In the genomic region with DNA sequence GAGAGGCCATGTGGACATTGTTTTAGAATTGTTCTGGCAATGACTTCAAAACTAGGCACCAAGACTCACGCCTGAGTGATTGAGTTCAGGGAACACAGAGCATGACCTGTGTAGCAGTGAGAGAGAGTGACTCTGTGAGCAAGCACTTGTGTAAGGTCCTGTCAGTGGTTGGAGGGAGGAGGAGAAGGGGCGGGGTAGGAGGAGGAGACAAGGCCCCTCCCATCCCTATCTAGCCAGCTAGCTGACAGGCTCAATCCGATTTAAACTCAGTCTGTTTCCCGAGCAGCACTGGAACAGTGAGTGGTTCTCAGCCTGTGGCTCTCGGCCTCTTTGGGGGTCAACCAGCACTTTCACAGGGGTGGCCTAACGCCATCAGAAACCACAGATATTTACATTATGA, we compare ENCODE assay signal across 8 mouse cellular contexts. TPM values are rescaled to one million over a fixed set of nuclear protein-coding genes. Genes with fewer than 3 reads are reported as not detected.
DNase-seq lines count a peak whose midpoint lies in the region; ATAC-seq and TF ChIP-seq lines count a peak whose summit lies in the region.

No protein-coding gene starts in this region.

- H3K27ac ChIP-seq in embryonic facial prominence, embryonic 13.5 days: no peak overlapping the region
- no peak overlapping the region for H3K27ac ChIP-seq in intestine, embryonic 14.5 days (ENCODE audit: low read depth)
- no peak overlapping the region for H3K27ac ChIP-seq in lung, embryonic 14.5 days (ENCODE audit: low read depth)
- peak overlapping the region; percentile 35; the same call in 1 of the 2 replicates for H3K27ac ChIP-seq in stomach, postnatal 0 days (replicated peaks)

- no peak for ATAC-seq in embryonic facial prominence, embryonic 13.5 days (ENCODE audit: insufficient number of reproducible peaks, insufficient read depth, low FRiP score, low TSS enrichment, low read depth)
- peak; percentile 82 for ATAC-seq in intestine, embryonic 14.5 days (replicated peaks; ENCODE audit: low FRiP score, low TSS enrichment, low read depth)
- ATAC-seq in lung, embryonic 14.5 days (ENCODE audit: insufficient read depth): peak; percentile 80
- peak; percentile 96 for ATAC-seq in stomach, postnatal 0 days (ENCODE audit: low FRiP score, low TSS enrichment)

- H3K4me1 ChIP-seq in embryonic facial prominence, embryonic 13.5 days: peaks cover 5% of the 10 kb centered on the region; the same call in 1 of the 2 replicates
- no peaks in the 10 kb centered on the region for H3K4me1 ChIP-seq in intestine, embryonic 14.5 days (replicated peaks; ENCODE audit: control insufficient read depth, insufficient read depth, low read length)
- H3K4me1 ChIP-seq in lung, embryonic 14.5 days (ENCODE audit: insufficient read depth): no peaks in the 10 kb centered on the region
- no peaks in the 10 kb centered on the region for H3K4me1 ChIP-seq in stomach, postnatal 0 days (replicated peaks; ENCODE audit: control insufficient read depth, insufficient read depth)

- TF ChIP-seq EP300 in stomach, postnatal 0 days (optimal IDR thresholded peaks at IDR 0.05): no peak

- H3K27me3 ChIP-seq in embryonic facial prominence, embryonic 13.5 days: no peaks in the 10 kb centered on the region
- H3K27me3 ChIP-seq in intestine, embryonic 14.5 days (replicated peaks; ENCODE audit: control insufficient read depth, insufficient read depth, low read length): no peaks in the 10 kb centered on the region
- no peaks in the 10 kb centered on the region for H3K27me3 ChIP-seq in lung, embryonic 14.5 days (ENCODE audit: insufficient read depth, low read length)
- no peaks in the 10 kb centered on the region for H3K27me3 ChIP-seq in stomach, postnatal 0 days (ENCODE audit: control insufficient read depth, insufficient read depth, low read length)

- H3K4me3 ChIP-seq in embryonic facial prominence, embryonic 13.5 days: no peak overlapping the region
- H3K4me3 ChIP-seq in intestine, embryonic 14.5 days (ENCODE audit: low read depth, low read length): no peak overlapping the region
- H3K4me3 ChIP-seq in lung, embryonic 14.5 days (ENCODE audit: low read depth, low read length): no peak overlapping the region
- H3K4me3 ChIP-seq in stomach, postnatal 0 days (ENCODE audit: low read depth, low read length): no peak overlapping the region

- H3K36me3 ChIP-seq in embryonic facial prominence, embryonic 13.5 days: peaks cover 30% of the 10 kb centered on the region
- H3K36me3 ChIP-seq in intestine, embryonic 14.5 days (ENCODE audit: control insufficient read depth, insufficient read depth, low read length): peaks cover 37% of the 10 kb centered on the region
- H3K36me3 ChIP-seq in lung, embryonic 14.5 days (ENCODE audit: insufficient read depth): peaks cover 28% of the 10 kb centered on the region
- H3K36me3 ChIP-seq in stomach, postnatal 0 days (ENCODE audit: control insufficient read depth, insufficient read depth, low read length): peaks cover 6% of the 10 kb centered on the region

- no peak overlapping the region for H3K4me2 ChIP-seq in embryonic facial prominence, embryonic 13.5 days
- H3K4me2 ChIP-seq in intestine, embryonic 14.5 days (ENCODE audit: low read length): no peak overlapping the region
- H3K4me2 ChIP-seq in lung, embryonic 14.5 days: no peak overlapping the region
- no peak overlapping the region for H3K4me2 ChIP-seq in stomach, postnatal 0 days (replicated peaks; ENCODE audit: low read depth)

- TF ChIP-seq CTCF in lung, embryonic 14.5 days (IDR thresholded peaks at IDR 0.05; ENCODE audit: low read depth): no peak
- no peak for TF ChIP-seq CTCF in stomach, postnatal 0 days (IDR thresholded peaks at IDR 0.05; ENCODE audit: low read depth)

- H3K9ac ChIP-seq in embryonic facial prominence, embryonic 13.5 days: 0 out of 2 replicates have a peak overlapping the region, but pooled peaks have one; percentile 11
- no peak overlapping the region for H3K9ac ChIP-seq in intestine, embryonic 14.5 days (ENCODE audit: low read length)
- H3K9ac ChIP-seq in lung, embryonic 14.5 days: no peak overlapping the region
- no peak overlapping the region for H3K9ac ChIP-seq in stomach, postnatal 0 days (ENCODE audit: low read length)

- WGBS in embryonic facial prominence, embryonic 13.5 days: 21% methylated on average over 6 of the region's 6 CpGs
- WGBS in intestine, embryonic 14.5 days: 28% methylated on average over 6 of the region's 6 CpGs
- 13% methylated on average over 6 of the region's 6 CpGs for whole genome bisulfite sequencing in lung, embryonic 14.5 days
- 23% methylated on average over 6 of the region's 6 CpGs for WGBS in stomach, postnatal 0 days

- H3K9me3 ChIP-seq in embryonic facial prominence, embryonic 13.5 days: no peaks in the 10 kb centered on the region
- H3K9me3 ChIP-seq in intestine, embryonic 14.5 days (ENCODE audit: control insufficient read depth, low read length): no peaks in the 10 kb centered on the region
- H3K9me3 ChIP-seq in lung, embryonic 14.5 days (ENCODE audit: low read depth, low read length): no peaks in the 10 kb centered on the region
- H3K9me3 ChIP-seq in stomach, postnatal 0 days (ENCODE audit: control insufficient read depth, low read length): no peaks in the 10 kb centered on the region

- DNase-seq in 3134 (ENCODE audit: extremely low read depth, insufficient read length, low spot score) (peak; percentile 47), MN1 (ENCODE audit: low spot score) (peak; percentile 64)
- peak; percentile 61 for DNase-seq in intestine, embryonic 14.5 days (ENCODE audit: low spot score)
- peak; percentile 42 for DNase-seq in lung, embryonic 14.5 days
- DNase-seq in stomach, postnatal 0 days (ENCODE audit: low spot score): peak; percentile 77
- DNase-seq in natural killer cell, adult 2 months (ENCODE audit: low spot score in 2 of 2): no peak
- DNase-seq in layer of hippocampus, adult 9-10 months (ENCODE audit: low spot score): no peak

RNA-seq across cellular contexts. Expression of gene Mtf1, which starts 15.9 kb away (rescaled TPM):
- polyA plus RNA-seq in embryonic facial prominence, embryonic 13.5 days (2015; fragmentation: Nextera tagmentation; extraction: Ambion mirVana): 11.9 and 12.9 TPM in 2 replicates
- polyA plus RNA-seq in intestine, embryonic 14.5 days (2014; fragmentation: Nextera tagmentation; extraction: Ambion mirVana): 11.9 and 13.2 TPM in 2 replicates
- 14.1 and 14.2 TPM in 2 replicates for polyA plus RNA-seq in lung, embryonic 14.5 days (2014; fragmentation: Nextera tagmentation; extraction: Ambion mirVana)
- polyA plus RNA-seq in stomach, postnatal 0 days (2015; fragmentation: Nextera tagmentation; extraction: Ambion mirVana): 10.6 and 11.6 TPM in 2 replicates

RNA-seq across cellular contexts. Expression of gene Yrdc, which starts 32.7 kb away (rescaled TPM):
- polyA plus RNA-seq in embryonic facial prominence, embryonic 13.5 days (2015; fragmentation: Nextera tagmentation; extraction: Ambion mirVana): 33.5 and 39.6 TPM in 2 replicates
- polyA plus RNA-seq in intestine, embryonic 14.5 days (2014; fragmentation: Nextera tagmentation; extraction: Ambion mirVana): 41.6 and 41.7 TPM in 2 replicates
- polyA plus RNA-seq in lung, embryonic 14.5 days (2014; fragmentation: Nextera tagmentation; extraction: Ambion mirVana): 42.4 and 44.7 TPM in 2 replicates
- polyA plus RNA-seq in stomach, postnatal 0 days (2015; fragmentation: Nextera tagmentation; extraction: Ambion mirVana): 31.2 and 32.3 TPM in 2 replicates

RNA-seq across cellular contexts. Expression of gene 1110065P20Rik, which starts 33.2 kb away (rescaled TPM):
- polyA plus RNA-seq in embryonic facial prominence, embryonic 13.5 days (2015; fragmentation: Nextera tagmentation; extraction: Ambion mirVana): 60.0 and 60.9 TPM in 2 replicates
- 46.0 and 54.4 TPM in 2 replicates for polyA plus RNA-seq in intestine, embryonic 14.5 days (2014; fragmentation: Nextera tagmentation; extraction: Ambion mirVana)
- 60.0 and 62.7 TPM in 2 replicates for polyA plus RNA-seq in lung, embryonic 14.5 days (2014; fragmentation: Nextera tagmentation; extraction: Ambion mirVana)
- 64.1 and 65.8 TPM in 2 replicates for polyA plus RNA-seq in stomach, postnatal 0 days (2015; fragmentation: Nextera tagmentation; extraction: Ambion mirVana)

RNA-seq across cellular contexts. Expression of gene Maneal, which starts 44.2 kb away (rescaled TPM):
- polyA plus RNA-seq in embryonic facial prominence, embryonic 13.5 days (2015; fragmentation: Nextera tagmentation; extraction: Ambion mirVana): 1.2 and 1.4 TPM in 2 replicates
- polyA plus RNA-seq in intestine, embryonic 14.5 days (2014; fragmentation: Nextera tagmentation; extraction: Ambion mirVana): 1.0 and 1.5 TPM in 2 replicates
- 0.61 and 0.82 TPM in 2 replicates for polyA plus RNA-seq in lung, embryonic 14.5 days (2014; fragmentation: Nextera tagmentation; extraction: Ambion mirVana)
- polyA plus RNA-seq in stomach, postnatal 0 days (2015; fragmentation: Nextera tagmentation; extraction: Ambion mirVana): 0.19 and 0.21 TPM in 2 replicates

Comparison
In these comparisons a context has a peak if more than half of its experiments do, and no peak if none do; other contexts are left out.
1. DNase-seq: peak in 3134 (single experiment), MN1 (single experiment), intestine, embryonic 14.5 days (single experiment), lung, embryonic 14.5 days (single experiment) and stomach, postnatal 0 days (single experiment); none in natural killer cell, adult 2 months (0 of 2) and layer of hippocampus, adult 9-10 months (single experiment).